Mouse (Mus musculus) CH12.LX (cell line): ENCODE measurements around the gene Arl8a.

Experiments
- BHLHE40 ChIP-seq: IDR thresholded peaks from 2 replicates; pipeline ENCODE4 v1.6.1; 2011; ENCODE audit warnings: mild to moderate bottlenecking, low read depth, low read length, improper control_type of control experiment
- CTCF ChIP-seq, 2 experiments: IDR thresholded peaks in 1 of 2; conservative IDR thresholded peaks in 1 of 2; 2 replicates each; pipeline ENCODE4 v1.5.1; 2011 to 2012; ENCODE audit warnings: low read depth in 2 of 2, low read length in 2 of 2, improper control_type of control experiment in 1 of 2, inconsistent platforms in 1 of 2, mild to moderate bottlenecking in 1 of 2, moderate library complexity in 1 of 2
- EP300 ChIP-seq: IDR thresholded peaks from 2 replicates; pipeline ENCODE4 v1.6.1; 2011; ENCODE audit warnings: low read length, improper control_type of control experiment
- PAX5 ChIP-seq: IDR thresholded peaks from 2 replicates; pipeline ENCODE4 v1.6.1; 2012; ENCODE audit warnings: low read length, inconsistent platforms, mixed read lengths
- POLR2A ChIP-seq: IDR thresholded peaks from 2 replicates; pipeline ENCODE4 v1.6.1; 2011; ENCODE audit warnings: low read depth, mild to moderate bottlenecking, improper control_type of control experiment, low read length
- ZMIZ1 ChIP-seq: IDR thresholded peaks from 2 replicates; pipeline ENCODE4 v1.6.1; 2012; ENCODE audit warnings: low read depth, mild to moderate bottlenecking, inconsistent platforms, low read length, improper control_type of control experiment

- TF ChIP-seq CTCF (conservative IDR thresholded peaks at IDR 0.05 in 1 of 2, IDR thresholded peaks at IDR 0.05 in 1 of 2; ENCODE audit: low read depth in 2 of 2, low read length in 2 of 2) (no peak), EP300 (no peak), PAX5 (no peak), BHLHE40 (no peak), POLR2A (no peak), ZMIZ1 (no peak)
These were observed 20.1 kb upstream of the Arl8a start for GRCm38 (mm10) chr1:135126443-135127027.
